ENCODE assay signal across 8 mouse cellular contexts in genomic region chr16:34094446-34095092, GRCm38 (mm10).
DNase-seq lines count a peak whose midpoint lies in the region; ATAC-seq lines count a peak whose summit lies in the region.

No protein-coding gene starts in this region.

- peak; percentile 24 for DNase-seq in ovary, postnatal 10 days (ENCODE audit: low spot score)
- no peak for DNase-seq in ovary, adult 18-20 months (ENCODE audit: low spot score)
- DNase-seq in embryo, embryonic 10 days (ENCODE audit: low spot score), result peak; percentile 81
- DNase-seq in right cerebral cortex, adult 2 months (ENCODE audit: low spot score in 2 of 2), result peak; percentile 58 to 61
- DNase-seq in urinary bladder, postnatal 36 days (ENCODE audit: low spot score in 2 of 2), result no peak

- peak overlapping the region; percentile 94 for H3K4me2 ChIP-seq in heart, embryonic 12.5 days
- H3K4me2 ChIP-seq in kidney, embryonic 15.5 days, result peak overlapping the region; percentile 93
- H3K4me2 ChIP-seq in lung, embryonic 16.5 days (ENCODE audit: low read depth, low read length), result peak overlapping the region; percentile 90

- peak overlapping the region; percentile 71 for H3K4me3 ChIP-seq in heart, embryonic 12.5 days
- peak overlapping the region; percentile 67 for H3K4me3 ChIP-seq in kidney, embryonic 15.5 days (replicated peaks)
- H3K4me3 ChIP-seq in lung, embryonic 16.5 days (ENCODE audit: low read length), result peak overlapping the region; percentile 76

- peak overlapping the region; percentile 82 for H3K27ac ChIP-seq in heart, embryonic 12.5 days (ENCODE audit: poor library complexity, severe bottlenecking)
- peak overlapping the region; percentile 76 for H3K27ac ChIP-seq in kidney, embryonic 15.5 days
- peak overlapping the region; percentile 25 for H3K27ac ChIP-seq in lung, embryonic 16.5 days (ENCODE audit: low read length)

- WGBS in heart, embryonic 12.5 days, result under 1% methylated on average over 16 of the region's 16 CpGs
- WGBS in kidney, embryonic 15.5 days, result under 1% methylated on average over 16 of the region's 16 CpGs
- under 1% methylated on average over 16 of the region's 16 CpGs for WGBS in lung, embryonic 16.5 days

- H3K9me3 ChIP-seq in heart, embryonic 12.5 days (replicated peaks), result no peaks in the 10 kb centered on the region
- no peaks in the 10 kb centered on the region for H3K9me3 ChIP-seq in kidney, embryonic 15.5 days (replicated peaks)
- H3K9me3 ChIP-seq in lung, embryonic 16.5 days (ENCODE audit: control insufficient read depth, low read length), result no peaks in the 10 kb centered on the region

- peak; percentile 62; the same call in 1 of the 2 replicates for ATAC-seq in heart, embryonic 12.5 days (ENCODE audit: insufficient number of reproducible peaks, low FRiP score)
- peak; percentile 52 for ATAC-seq in kidney, embryonic 15.5 days (replicated peaks; ENCODE audit: low FRiP score)
- ATAC-seq in lung, embryonic 16.5 days (ENCODE audit: low read depth), result peak; percentile 76

- peak overlapping the region; percentile 90 for H3K9ac ChIP-seq in heart, embryonic 12.5 days
- H3K9ac ChIP-seq in kidney, embryonic 15.5 days, result peak overlapping the region; percentile 47
- H3K9ac ChIP-seq in lung, embryonic 16.5 days (ENCODE audit: low read length), result peak overlapping the region; percentile 65

- H3K27me3 ChIP-seq in heart, embryonic 12.5 days (replicated peaks), result no peaks in the 10 kb centered on the region
- H3K27me3 ChIP-seq in kidney, embryonic 15.5 days, result 0 out of 2 replicates have a peak, but pooled peaks cover 3% of the 10 kb centered on the region
- no peaks in the 10 kb centered on the region for H3K27me3 ChIP-seq in lung, embryonic 16.5 days (ENCODE audit: control insufficient read depth, insufficient read depth, low read depth, low read length)

- peaks cover 32% of the 10 kb centered on the region for H3K4me1 ChIP-seq in heart, embryonic 12.5 days (replicated peaks)
- H3K4me1 ChIP-seq in kidney, embryonic 15.5 days, result peaks cover 26% of the 10 kb centered on the region
- peaks cover 15% of the 10 kb centered on the region for H3K4me1 ChIP-seq in lung, embryonic 16.5 days (replicated peaks; ENCODE audit: control insufficient read depth, insufficient read depth, low read length)

- peaks cover 6% of the 10 kb centered on the region; the same call in 1 of the 2 replicates for H3K36me3 ChIP-seq in heart, embryonic 12.5 days
- no peaks in the 10 kb centered on the region for H3K36me3 ChIP-seq in kidney, embryonic 15.5 days
- no peaks in the 10 kb centered on the region for H3K36me3 ChIP-seq in lung, embryonic 16.5 days (ENCODE audit: control insufficient read depth, insufficient read depth, low read length)

Comparison
In these comparisons a context has a peak if more than half of its experiments do, and no peak if none do; other contexts are left out.
1. DNase-seq: peak in ovary, postnatal 10 days (single experiment), embryo, embryonic 10 days (single experiment) and right cerebral cortex, adult 2 months (2 of 2); none in ovary, adult 18-20 months (single experiment) and urinary bladder, postnatal 36 days (0 of 2).
2. H3K27ac ChIP-seq: peak in every context shown above with its lines; median percentile 82 in heart, embryonic 12.5 days; 76 in kidney, embryonic 15.5 days; 25 in lung, embryonic 16.5 days.
3. Peak in every context shown above with its lines, with median percentiles within 50 percentile points of each other: ATAC-seq, H3K4me2 ChIP-seq, H3K4me3 ChIP-seq and H3K9ac ChIP-seq.